Mouse (Mus musculus) liver, embryonic 15.5 days (tissue): ENCODE measurements around the gene Slc30a5. TPM values are rescaled to one million over a fixed set of nuclear protein-coding genes. Genes with fewer than 3 reads are reported as not detected.

ENCODE experiments used
- ATAC-seq: fragments of 200-750 bp; cut with Nextera tagmentation; 2 replicates; pipeline ENCODE4 v1.8.0; 2017; ENCODE audit warnings: moderate number of reproducible peaks, mild to moderate bottlenecking, moderate library complexity; ENCODE audit not compliant: insufficient read depth
- H3K27ac ChIP-seq: fragments of 300-500 bp; sonication (generic); replicated peaks from 2 replicates; pipeline ENCODE4 v1.5.1; 2015; ENCODE audit warnings: mild to moderate bottlenecking, inconsistent platforms
- H3K27me3 ChIP-seq: fragments of 300-500 bp; sonication (generic); 2 replicates; pipeline ENCODE4 v1.6.1; 2015; ENCODE audit warnings: mild to moderate bottlenecking, inconsistent platforms
- H3K36me3 ChIP-seq: fragments of 300-500 bp; sonication (generic); replicated peaks from 2 replicates; pipeline ENCODE4 v1.6.1; 2015; ENCODE audit warnings: moderate library complexity, mild to moderate bottlenecking, inconsistent platforms
- H3K4me1 ChIP-seq: fragments of 300-500 bp; sonication (generic); replicated peaks from 2 replicates; pipeline ENCODE4 v1.6.1; 2015; ENCODE audit warnings: inconsistent platforms
- H3K4me2 ChIP-seq: fragments of 300-500 bp; sonication (generic); 2 replicates; pipeline ENCODE4 v1.6.1; 2015; ENCODE audit warnings: moderate library complexity, mild to moderate bottlenecking, inconsistent platforms
- H3K4me3 ChIP-seq: fragments of 300-500 bp; sonication (generic); replicated peaks from 2 replicates; pipeline ENCODE4 v1.5.1; 2015; ENCODE audit warnings: mild to moderate bottlenecking, inconsistent platforms
- H3K9ac ChIP-seq: fragments of 300-500 bp; sonication (generic); 2 replicates; pipeline ENCODE4 v1.6.1; 2015; ENCODE audit warnings: moderate library complexity, mild to moderate bottlenecking, inconsistent platforms
- H3K9me3 ChIP-seq: fragments of 300-500 bp; sonication (generic); replicated peaks from 2 replicates; pipeline ENCODE4 v1.6.1; 2016; ENCODE audit warnings: inconsistent platforms
- WGBS: fragments of 180-500 bp; shearing (Covaris S2); methylation state at CpG from one replicate; pipeline ENCODE4 v1.1.7; 2015; ENCODE audit warnings: mixed read lengths; ENCODE audit not compliant: insufficient replicate concordance; 5-methylcytosine and 5-hydroxymethylcytosine counted together
- polyA plus RNA-seq: library from polyadenylated mRNA; unstranded; fragments of >200 nt; fragmentation: Nextera tagmentation; extraction: Ambion mirVana; gene quantifications from 2 replicates; pipeline ENCODE4 v1.2.1, GENCODE M21; 2015

The Slc30a5 gene
- 25.1 and 25.5 TPM in 2 replicates for polyA plus RNA-seq

DNA sequence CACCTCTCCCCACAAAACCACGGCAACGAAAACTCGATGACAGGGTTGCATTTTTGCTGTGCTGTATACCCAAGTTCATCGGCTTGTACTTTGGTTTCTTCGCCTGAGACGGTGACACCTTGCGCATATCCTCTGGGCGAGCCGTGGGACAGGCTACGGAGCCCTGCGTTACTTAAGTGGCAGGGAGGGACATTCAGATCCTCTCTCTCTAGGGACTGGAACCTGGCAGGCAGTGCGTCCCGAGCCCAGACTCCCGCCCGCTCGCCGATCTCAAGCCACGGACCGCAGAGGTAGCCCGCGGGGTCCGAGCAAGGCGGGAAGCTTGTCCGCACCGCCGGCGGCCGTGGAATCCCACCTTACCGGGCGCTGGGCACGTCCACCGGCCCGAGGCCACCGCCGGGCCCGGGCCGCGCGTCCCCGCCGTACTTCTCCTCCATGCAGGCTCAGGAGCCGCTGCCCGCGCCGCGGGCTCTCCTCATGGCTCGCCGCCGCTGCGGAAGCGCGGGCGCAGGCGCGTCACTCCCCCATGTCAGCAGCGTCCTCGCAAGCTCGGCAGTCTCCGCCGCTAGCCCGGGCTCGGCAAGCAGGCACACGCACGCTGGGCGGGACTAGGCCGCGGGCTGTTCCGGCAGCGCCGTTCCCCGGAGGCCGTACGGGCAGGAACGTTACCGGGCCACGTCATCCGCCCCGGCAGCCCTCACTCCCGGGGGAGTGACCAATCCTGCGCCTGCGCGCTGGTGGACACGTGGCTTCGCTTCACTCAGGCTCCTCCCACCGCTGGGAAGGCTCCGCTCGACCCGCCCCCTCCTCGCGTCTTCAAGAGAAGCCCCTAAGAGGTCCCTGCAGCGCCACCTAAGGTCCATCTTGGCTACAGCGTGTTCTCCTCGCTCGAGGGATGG is at the start of gene Slc30a5:
TSS of gene Slc30a5 (minus strand) at position 687 of the 899 bp plus-strand sequence.
- Histone ChIP-seq H3K4me3 (peak within 1 kb of the TSS; percentile 90), H3K27ac (peak within 1 kb of the TSS; percentile 93), H3K4me1 (peaks cover 25% of the 10 kb centered on the region), H3K36me3 (peaks cover 9% of the 10 kb centered on the region; the same call in 1 of the 2 replicates), H3K4me2 (peak within 1 kb of the TSS; percentile 66), H3K9me3 (no peaks in the 10 kb centered on the region), H3K9ac (peak within 1 kb of the TSS; percentile 98), H3K27me3 (no peaks in the 10 kb centered on the region)
- peak; percentile 99 for ATAC-seq
- under 1% methylated on average over 93 of the region's 94 CpGs for WGBS

DNA sequence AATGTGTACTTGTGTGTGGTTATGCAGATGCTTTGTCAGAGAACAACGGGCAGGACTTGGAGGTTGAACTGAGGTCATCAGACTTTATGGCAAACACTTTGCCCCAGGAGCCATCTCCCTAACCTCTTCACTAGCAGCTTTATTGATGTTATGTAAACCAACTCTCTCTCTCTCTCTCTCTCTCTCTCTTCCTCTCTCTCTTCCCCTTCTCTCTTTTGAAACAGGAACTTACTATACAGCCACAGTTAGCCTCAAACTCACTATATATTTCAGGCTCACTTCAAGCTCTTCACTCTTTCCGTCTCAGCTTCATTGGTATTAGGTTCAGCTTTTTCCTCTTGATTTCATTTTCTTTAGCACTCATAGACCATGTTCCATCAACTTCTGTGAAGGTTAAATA is 48.7 kb upstream of the Slc30a5 start:
- Histone ChIP-seq H3K4me2 (no peak overlapping the region), H3K4me3 (no peak overlapping the region), H3K4me1 (no peaks in the 10 kb centered on the region), H3K9me3 (no peaks in the 10 kb centered on the region), H3K27me3 (no peaks in the 10 kb centered on the region), H3K36me3 (no peaks in the 10 kb centered on the region), H3K9ac (no peak overlapping the region), H3K27ac (no peak overlapping the region)
- no peak for ATAC-seq
- WGBS, result 58% methylated on average over 2 of the region's 2 CpGs

DNA sequence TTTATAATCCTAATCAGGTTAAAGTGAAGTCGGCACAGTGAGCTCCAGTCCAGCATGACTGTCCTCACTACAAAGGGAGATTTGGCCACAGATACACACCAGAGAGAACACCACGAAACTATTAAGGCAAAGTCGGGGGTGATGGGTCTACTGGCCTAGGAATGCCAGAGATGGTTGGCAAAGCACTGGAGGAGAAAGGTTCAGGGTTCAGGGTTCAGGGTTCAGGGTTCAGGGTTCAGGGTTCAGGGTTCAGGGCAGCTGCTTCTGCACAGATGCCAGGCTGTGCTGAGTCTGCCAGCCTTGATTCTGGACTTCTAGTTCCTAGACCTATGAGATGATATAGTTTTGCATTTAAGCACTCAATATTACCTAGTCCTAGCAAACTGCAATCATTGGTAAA is 46.6 kb upstream of the Slc30a5 start:
- Histone ChIP-seq H3K4me3 (no peak overlapping the region), H3K4me1 (peaks cover 6% of the 10 kb centered on the region; the same call in 1 of the 2 replicates), H3K27me3 (no peaks in the 10 kb centered on the region), H3K36me3 (no peaks in the 10 kb centered on the region), H3K4me2 (no peak overlapping the region), H3K9ac (no peak overlapping the region), H3K27ac (no peak overlapping the region), H3K9me3 (no peaks in the 10 kb centered on the region)
- ATAC-seq, result no peak
- WGBS, result 71% methylated on average over 3 of the region's 3 CpGs

DNA sequence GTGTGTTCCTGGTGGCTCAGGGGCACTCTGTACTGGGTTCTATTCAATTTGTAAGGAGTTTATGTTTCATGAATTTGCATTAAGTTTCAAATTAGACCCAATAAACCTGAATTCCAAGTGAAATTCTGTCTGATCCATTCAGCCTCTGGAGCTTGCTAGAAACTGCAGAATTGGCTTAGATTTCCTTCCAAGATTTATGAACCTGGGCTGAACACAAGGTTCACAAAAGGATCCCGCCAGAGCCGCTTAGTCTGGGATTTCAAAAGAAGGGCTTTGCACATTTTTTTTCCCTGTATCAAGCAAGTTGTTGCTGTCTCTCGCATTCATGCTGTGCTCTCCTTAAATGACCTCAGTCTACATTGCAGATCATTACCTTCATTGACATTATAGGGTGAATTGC is 46.1 kb upstream of the Slc30a5 start:
- WGBS, result 79% methylated on average over 3 of the region's 3 CpGs
- H3K27me3 ChIP-seq, result no peaks in the 10 kb centered on the region

DNA sequence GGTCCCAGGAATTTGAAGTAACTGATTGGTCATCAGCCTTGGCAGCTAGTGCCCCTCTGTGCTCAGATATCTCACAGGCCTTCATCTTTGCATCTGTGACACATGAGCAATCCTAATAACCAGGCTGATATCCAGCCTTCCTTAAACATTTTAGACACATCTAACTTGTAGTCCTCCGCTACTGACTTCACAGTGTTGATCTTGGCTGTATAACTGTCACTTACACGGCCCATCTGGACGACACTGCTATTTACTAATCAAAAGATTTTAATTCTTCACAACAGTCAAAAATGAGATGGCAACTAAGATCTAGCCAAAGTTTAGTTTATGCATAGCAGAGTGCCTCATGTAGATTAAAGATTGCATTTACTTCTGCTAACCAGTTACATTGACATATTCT is 45.0 kb upstream of the Slc30a5 start:
- WGBS, result 73% methylated on average over 3 of the region's 3 CpGs
- Histone ChIP-seq H3K4me3 (no peak overlapping the region), H3K27ac (no peak overlapping the region), H3K36me3 (no peaks in the 10 kb centered on the region), H3K27me3 (no peaks in the 10 kb centered on the region), H3K4me2 (no peak overlapping the region), H3K4me1 (peaks cover 14% of the 10 kb centered on the region), H3K9me3 (no peaks in the 10 kb centered on the region), H3K9ac (no peak overlapping the region)
- ATAC-seq, result no peak

More for the DNA sequence above, 46.1 kb upstream of the Slc30a5 start:
- no peak overlapping the region for H3K9ac ChIP-seq
- no peak for ATAC-seq
- no peak overlapping the region for H3K4me2 ChIP-seq
- H3K4me1 ChIP-seq, result peaks cover 8% of the 10 kb centered on the region; the same call in 1 of the 2 replicates
- no peak overlapping the region for H3K27ac ChIP-seq
- H3K9me3 ChIP-seq, result no peaks in the 10 kb centered on the region
- H3K36me3 ChIP-seq, result no peaks in the 10 kb centered on the region
- no peak overlapping the region for H3K4me3 ChIP-seq

DNA sequence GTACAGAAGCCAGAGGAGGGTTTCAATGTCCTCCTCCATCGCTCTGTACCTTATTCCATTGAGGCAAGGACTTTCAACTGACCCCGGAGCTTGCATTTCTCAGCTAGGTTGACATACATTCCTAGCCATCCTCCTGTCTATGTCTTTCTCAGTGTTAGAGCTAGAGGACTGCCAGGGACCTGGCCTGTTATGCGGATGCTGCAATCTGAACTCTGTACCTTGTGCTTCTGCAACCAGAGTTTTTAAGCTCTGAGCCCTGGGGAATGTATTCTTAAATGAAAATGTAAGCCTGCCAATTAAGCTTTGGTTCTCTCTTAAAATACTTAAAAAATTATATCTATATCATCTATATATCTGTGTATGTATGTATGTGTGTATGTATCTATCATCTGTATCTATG is 44.5 kb upstream of the Slc30a5 start:
- no peaks in the 10 kb centered on the region for H3K27me3 ChIP-seq
- H3K9ac ChIP-seq, result no peak overlapping the region
- no peak for ATAC-seq
- H3K27ac ChIP-seq, result no peak overlapping the region
- no peak overlapping the region for H3K4me3 ChIP-seq
- peaks cover 14% of the 10 kb centered on the region for H3K4me1 ChIP-seq
- no peak overlapping the region for H3K4me2 ChIP-seq
- 73% methylated on average over 3 of the region's 3 CpGs for WGBS
- no peaks in the 10 kb centered on the region for H3K9me3 ChIP-seq
- no peaks in the 10 kb centered on the region for H3K36me3 ChIP-seq

DNA sequence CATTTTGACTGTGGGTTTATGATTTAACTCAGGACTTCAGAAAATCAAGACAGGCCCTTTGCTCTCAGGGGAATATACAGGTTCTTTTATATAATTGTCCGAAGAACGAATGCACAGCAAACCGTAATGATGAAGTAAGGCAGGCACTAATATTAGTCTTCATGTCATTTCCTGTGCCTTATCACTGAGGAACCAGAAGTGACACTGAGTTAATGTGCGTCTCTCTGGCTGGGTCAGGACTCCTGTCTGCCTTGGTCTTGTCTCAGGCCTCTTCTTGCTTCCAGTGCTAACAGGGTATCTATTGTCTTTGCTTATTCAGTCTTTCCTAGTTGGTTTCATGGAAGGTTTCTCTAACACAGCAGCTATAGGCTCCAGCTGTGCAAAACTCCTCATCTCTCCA is 41.9 kb upstream of the Slc30a5 start:
- H3K4me2 ChIP-seq, result no peak overlapping the region
- 13% methylated on average over 4 of the region's 4 CpGs for WGBS

DNA sequence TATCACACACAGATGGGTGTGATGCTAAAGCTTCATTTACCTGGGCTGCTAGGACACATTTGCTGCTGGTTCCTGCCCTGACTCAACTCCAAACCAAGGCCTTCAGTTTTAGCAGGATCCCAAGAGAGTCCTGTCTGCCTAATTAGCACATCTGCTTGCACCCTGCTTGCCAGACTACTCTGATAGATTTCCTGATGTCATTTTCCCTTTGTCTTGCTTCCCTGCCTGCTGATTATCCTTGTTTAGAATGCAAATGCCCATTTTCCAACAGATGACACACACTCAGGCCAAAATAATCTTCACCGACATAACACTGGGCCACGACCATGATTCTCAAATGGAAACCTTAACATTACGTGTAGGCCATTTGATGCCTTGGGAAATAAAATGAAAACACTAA is 41.4 kb upstream of the Slc30a5 start:
- ATAC-seq, result no peak
- no peak overlapping the region for H3K27ac ChIP-seq
- H3K4me1 ChIP-seq, result peaks cover 19% of the 10 kb centered on the region
- no peaks in the 10 kb centered on the region for H3K27me3 ChIP-seq
- H3K4me3 ChIP-seq, result no peak overlapping the region
- no peaks in the 10 kb centered on the region for H3K9me3 ChIP-seq
- no peaks in the 10 kb centered on the region for H3K36me3 ChIP-seq
- H3K9ac ChIP-seq, result no peak overlapping the region
- H3K4me2 ChIP-seq, result no peak overlapping the region
- 61% methylated on average over 3 of the region's 3 CpGs for WGBS

More for the DNA sequence above, 41.9 kb upstream of the Slc30a5 start:
- no peak overlapping the region for H3K4me3 ChIP-seq
- H3K4me1 ChIP-seq, result peaks cover 19% of the 10 kb centered on the region
- H3K9ac ChIP-seq, result no peak overlapping the region
- H3K36me3 ChIP-seq, result no peaks in the 10 kb centered on the region
- H3K27ac ChIP-seq, result no peak overlapping the region
- no peaks in the 10 kb centered on the region for H3K27me3 ChIP-seq
- no peaks in the 10 kb centered on the region for H3K9me3 ChIP-seq
- ATAC-seq, result peak; percentile 31; the same call in 1 of the 2 replicates

DNA sequence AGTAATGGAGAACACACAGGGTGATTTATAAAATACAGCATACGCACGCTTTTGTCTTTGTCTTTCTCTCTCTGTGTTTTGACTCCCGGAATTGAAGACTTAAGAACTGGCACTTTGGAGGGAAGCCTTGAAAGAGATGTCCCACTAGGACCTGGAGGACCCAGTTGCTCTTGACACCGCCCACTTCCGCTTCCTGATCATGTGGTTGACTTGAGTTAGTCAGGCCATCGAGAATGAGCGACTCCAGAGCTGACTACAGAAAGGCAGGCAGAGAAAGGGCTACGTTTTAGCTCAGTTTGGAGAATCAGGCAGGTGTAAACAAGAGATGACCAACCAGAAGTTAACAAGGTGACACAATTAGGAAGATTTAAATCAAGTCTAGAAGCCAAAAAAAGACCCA is 40.3 kb upstream of the Slc30a5 start:
- 45% methylated on average over 8 of the region's 8 CpGs for WGBS
- Histone ChIP-seq H3K4me2 (peak overlapping the region; percentile 13; the same call in 1 of the 2 replicates), H3K27ac (no peak overlapping the region), H3K36me3 (no peaks in the 10 kb centered on the region), H3K27me3 (no peaks in the 10 kb centered on the region), H3K9me3 (no peaks in the 10 kb centered on the region), H3K4me3 (no peak overlapping the region), H3K4me1 (peaks cover 19% of the 10 kb centered on the region), H3K9ac (no peak overlapping the region)
- no peak for ATAC-seq

DNA sequence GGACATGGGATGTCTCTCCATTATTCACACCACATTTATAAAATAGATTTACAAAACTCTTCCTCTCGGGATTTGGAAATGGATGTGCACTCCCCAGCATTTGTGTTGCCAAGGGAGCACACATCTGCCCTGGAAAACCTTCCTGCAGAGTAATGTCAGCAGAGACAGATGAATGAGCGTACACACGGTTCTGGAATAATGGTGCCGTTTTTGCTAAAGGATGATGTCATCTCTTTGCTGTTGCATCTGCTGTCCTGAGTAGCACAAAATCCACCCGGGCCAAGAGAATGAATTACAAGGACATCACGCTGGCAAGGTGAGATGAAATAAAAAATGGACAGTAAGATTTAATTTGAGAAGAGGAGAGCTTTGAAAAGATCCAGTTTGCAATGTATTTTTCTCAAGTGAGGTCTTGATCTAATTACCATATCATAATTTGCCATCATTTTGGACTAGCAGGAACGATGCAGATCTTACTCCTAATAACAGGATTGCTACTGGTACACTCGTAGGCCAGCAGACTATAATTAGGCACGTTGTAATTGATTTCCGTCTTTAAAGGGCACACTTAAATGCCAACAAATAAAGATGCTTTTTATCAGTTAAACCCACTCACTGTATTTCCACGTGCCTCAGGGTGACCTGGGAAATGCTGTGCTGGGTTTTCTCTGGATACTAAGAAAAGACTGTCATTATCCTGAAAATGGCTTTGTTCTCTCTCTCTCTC is 38.4 kb upstream of the Slc30a5 start:
- no peaks in the 10 kb centered on the region for H3K36me3 ChIP-seq
- no peak overlapping the region for H3K4me2 ChIP-seq
- H3K9me3 ChIP-seq, result no peaks in the 10 kb centered on the region
- H3K27me3 ChIP-seq, result no peaks in the 10 kb centered on the region
- H3K27ac ChIP-seq, result no peak overlapping the region
- H3K9ac ChIP-seq, result no peak overlapping the region
- H3K4me3 ChIP-seq, result no peak overlapping the region
- WGBS, result 65% methylated on average over 11 of the region's 11 CpGs
- H3K4me1 ChIP-seq, result peaks cover 37% of the 10 kb centered on the region
- ATAC-seq, result no peak

DNA sequence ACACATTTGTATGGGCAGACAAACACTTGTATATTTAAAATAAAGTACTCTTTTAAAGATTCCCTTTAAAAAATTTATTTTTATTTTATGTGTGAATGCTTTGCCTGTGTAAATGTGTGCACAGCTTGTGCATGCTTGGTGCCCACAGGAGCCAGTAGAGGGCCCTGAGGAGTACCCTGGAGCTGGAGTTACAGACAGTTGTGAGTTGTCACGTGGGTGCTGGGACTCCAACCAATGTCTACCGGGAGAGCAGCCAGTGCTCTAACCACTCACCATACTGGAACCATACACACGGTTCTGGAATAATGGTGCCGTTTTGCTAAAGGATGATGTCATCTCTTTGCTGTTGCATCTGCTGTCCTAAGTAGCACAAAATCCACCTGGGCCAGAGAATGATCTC is 36.6 kb upstream of the Slc30a5 start:
- 59% methylated on average over 4 of the region's 4 CpGs for WGBS
- peaks cover 49% of the 10 kb centered on the region for H3K4me1 ChIP-seq
- ATAC-seq, result no peak

More for the DNA sequence above, 36.6 kb upstream of the Slc30a5 start:
- H3K9ac ChIP-seq, result no peak overlapping the region
- no peak overlapping the region for H3K4me3 ChIP-seq
- no peaks in the 10 kb centered on the region for H3K9me3 ChIP-seq
- H3K27ac ChIP-seq, result no peak overlapping the region
- H3K36me3 ChIP-seq, result no peaks in the 10 kb centered on the region
- H3K4me2 ChIP-seq, result no peak overlapping the region
- no peaks in the 10 kb centered on the region for H3K27me3 ChIP-seq
